In the genomic region with DNA sequence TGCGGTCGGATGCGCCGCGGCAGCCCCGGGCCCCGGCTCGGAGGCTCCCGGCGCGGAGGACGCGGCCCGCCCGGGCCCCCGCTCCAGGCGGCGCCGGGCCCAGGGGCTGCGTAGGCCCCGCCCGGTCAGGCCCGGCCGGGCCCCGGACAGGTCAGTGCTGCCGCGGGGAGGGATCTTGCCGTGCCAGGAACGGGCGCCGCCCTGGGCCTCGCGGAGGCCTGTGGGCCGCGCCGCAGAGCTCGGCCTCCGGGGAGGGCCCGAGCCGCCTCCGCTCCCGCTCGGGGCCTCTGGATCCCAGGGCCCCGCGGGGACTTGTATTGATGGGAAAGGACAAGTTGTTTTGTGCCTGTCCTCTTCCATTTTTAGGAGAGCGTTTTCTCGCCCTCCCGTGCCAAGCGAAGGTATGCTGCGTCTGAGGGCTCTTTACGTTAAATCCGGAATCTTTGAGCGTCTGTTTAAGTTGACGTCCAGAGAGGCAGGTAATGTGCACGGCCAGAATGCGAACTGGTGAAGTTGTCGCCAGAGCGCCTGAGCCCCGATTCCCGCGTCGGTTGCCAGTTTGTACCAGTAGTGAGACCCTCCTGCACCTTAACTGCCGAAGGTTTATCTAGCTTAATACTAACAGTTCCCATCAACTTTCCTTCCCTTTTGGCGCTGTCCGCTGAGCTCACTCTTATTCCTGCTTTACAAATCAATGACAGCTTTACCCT, we compare ENCODE assay signal across 8 mouse cellular contexts. TPM values are rescaled to one million over a fixed set of nuclear protein-coding genes. Genes with fewer than 3 reads are reported as not detected.
DNase-seq lines count a peak whose midpoint lies in the region; ATAC-seq and TF ChIP-seq lines count a peak whose summit lies in the region.

No protein-coding gene starts in this region.

- H3K4me2 ChIP-seq in intestine, embryonic 16.5 days (ENCODE audit: low read depth, low read length): peak overlapping the region; percentile 79
- peak overlapping the region; percentile 72 for H3K4me2 ChIP-seq in liver, postnatal 0 days (ENCODE audit: low read depth, low read length)
- H3K4me2 ChIP-seq in neural tube, embryonic 13.5 days: peak overlapping the region; percentile 99

- peak overlapping the region; percentile 93 for H3K27ac ChIP-seq in intestine, embryonic 16.5 days (ENCODE audit: low read length)
- H3K27ac ChIP-seq in liver, postnatal 0 days (ENCODE audit: low read depth): peak overlapping the region; percentile 93
- H3K27ac ChIP-seq in neural tube, embryonic 13.5 days (replicated peaks): peak overlapping the region; percentile 98

- WGBS in intestine, embryonic 16.5 days: under 1% methylated on average over 65 of the region's 65 CpGs
- WGBS in liver, postnatal 0 days (ENCODE audit: insufficient replicate concordance): 0% methylated on average over 49 of the region's 65 CpGs
- under 1% methylated on average over 65 of the region's 65 CpGs for WGBS in neural tube, embryonic 13.5 days

- H3K4me3 ChIP-seq in intestine, embryonic 16.5 days (ENCODE audit: low read length): peak overlapping the region; percentile 94
- peak overlapping the region; percentile 75 for H3K4me3 ChIP-seq in liver, postnatal 0 days (ENCODE audit: low read depth, low read length)
- peak overlapping the region; percentile 98 for H3K4me3 ChIP-seq in neural tube, embryonic 13.5 days

- no peaks in the 10 kb centered on the region for H3K36me3 ChIP-seq in intestine, embryonic 16.5 days (ENCODE audit: control insufficient read depth, insufficient read depth, low read length)
- H3K36me3 ChIP-seq in liver, postnatal 0 days (replicated peaks; ENCODE audit: insufficient read depth, low read length): no peaks in the 10 kb centered on the region; the same call in 1 of the 2 replicates
- H3K36me3 ChIP-seq in neural tube, embryonic 13.5 days: peaks cover 25% of the 10 kb centered on the region

- H3K4me1 ChIP-seq in intestine, embryonic 16.5 days (ENCODE audit: control insufficient read depth, insufficient read depth, low read length): peaks cover 34% of the 10 kb centered on the region
- peaks cover 29% of the 10 kb centered on the region for H3K4me1 ChIP-seq in liver, postnatal 0 days (ENCODE audit: insufficient read depth)
- H3K4me1 ChIP-seq in neural tube, embryonic 13.5 days (replicated peaks): peaks cover 75% of the 10 kb centered on the region

- DNase-seq in ovary, postnatal 36 days (ENCODE audit: low spot score): peak; percentile 74
- no peak for DNase-seq in ovary, postnatal 14 days (ENCODE audit: low spot score)
- peak; percentile 61 to 65 for DNase-seq in cerebellum, postnatal 10 days
- DNase-seq in gastrocnemius, postnatal 10 days: peak; percentile 71
- peak; percentile 74 for DNase-seq in liver, postnatal 0 days
- DNase-seq in layer of hippocampus, adult 9-11 months: no peak

- peak overlapping the region; percentile 95 for H3K9ac ChIP-seq in intestine, embryonic 16.5 days (ENCODE audit: low read depth, low read length)
- H3K9ac ChIP-seq in liver, postnatal 0 days (replicated peaks): peak overlapping the region; percentile 92
- H3K9ac ChIP-seq in neural tube, embryonic 13.5 days: peak overlapping the region; percentile 100

- no peaks in the 10 kb centered on the region for H3K9me3 ChIP-seq in intestine, embryonic 16.5 days (ENCODE audit: control insufficient read depth, low read length)
- no peaks in the 10 kb centered on the region for H3K9me3 ChIP-seq in liver, postnatal 0 days (ENCODE audit: low read length)
- no peaks in the 10 kb centered on the region for H3K9me3 ChIP-seq in neural tube, embryonic 13.5 days

- no peak for TF ChIP-seq CTCF in liver, postnatal 0 days (IDR thresholded peaks at IDR 0.05; ENCODE audit: low read depth)

- TF ChIP-seq EP300 in liver, postnatal 0 days (IDR thresholded peaks at IDR 0.05; ENCODE audit: low read depth): no peak

- H3K27me3 ChIP-seq in intestine, embryonic 16.5 days (replicated peaks; ENCODE audit: control insufficient read depth, insufficient read depth, low read length): no peaks in the 10 kb centered on the region
- no peaks in the 10 kb centered on the region for H3K27me3 ChIP-seq in liver, postnatal 0 days (ENCODE audit: insufficient read depth, low read length)
- H3K27me3 ChIP-seq in neural tube, embryonic 13.5 days: peaks cover 3% of the 10 kb centered on the region; the same call in 1 of the 2 replicates

- peak; percentile 94 for ATAC-seq in intestine, embryonic 16.5 days
- peak; percentile 91 for ATAC-seq in liver, postnatal 0 days
- ATAC-seq in neural tube, embryonic 13.5 days (ENCODE audit: low read depth): peak; percentile 68

RNA-seq across cellular contexts. Expression of a gene that starts 27.3 kb away (rescaled TPM):
- under 1 TPM in 1 of 2 experiments, not detected in 1; 0.12 TPM for total RNA-seq in gastrocnemius, postnatal 10 days (2021)
- 0.07 and 0.09 TPM in 2 replicates for polyA plus RNA-seq in intestine, embryonic 16.5 days (2015; fragmentation: Nextera tagmentation; extraction: Ambion mirVana)
- not detected in 2 replicates for polyA plus RNA-seq in liver, postnatal 0 days (2015; fragmentation: Nextera tagmentation; extraction: Ambion mirVana)
- 0.46 and 0.70 TPM in 2 replicates for polyA plus RNA-seq in neural tube, embryonic 13.5 days (2015; fragmentation: Nextera tagmentation; extraction: Ambion mirVana)

Comparison
In these comparisons a context has a peak if more than half of its experiments do, and no peak if none do; other contexts are left out.
1. DNase-seq: peak in ovary, postnatal 36 days (single experiment), cerebellum, postnatal 10 days (2 of 2), gastrocnemius, postnatal 10 days (single experiment) and liver, postnatal 0 days (single experiment); none in ovary, postnatal 14 days (single experiment) and layer of hippocampus, adult 9-11 months (single experiment).
2. Peak in every context shown above with its lines, with median percentiles within 50 percentile points of each other: ATAC-seq, H3K27ac ChIP-seq, H3K4me2 ChIP-seq, H3K4me3 ChIP-seq and H3K9ac ChIP-seq.